Mouse (Mus musculus) hindbrain, embryonic 15.5 days (tissue): ENCODE data around the gene Prpf8. TPM values are rescaled to one million over a fixed set of nuclear protein-coding genes. Genes with fewer than 3 reads are reported as not detected.
"Not testable (repeated sequence)": the region's sequence is repeated elsewhere in the genome, so short reads cannot be mapped to it uniquely, and the experiment has no call there.

ENCODE experiments used
- ATAC-seq: fragments of 200-750 bp; cut with Nextera tagmentation; 2 replicates; pipeline ENCODE4 v1.8.0; 2017; ENCODE audit warnings: low read depth, moderate number of reproducible peaks, moderate TSS enrichment; ENCODE audit not compliant: low FRiP score
- H3K27ac ChIP-seq: fragments of 300-500 bp; sonication (generic); replicated peaks from 2 replicates; pipeline ENCODE4 v1.5.1; 2015; ENCODE audit warnings: mild to moderate bottlenecking, inconsistent platforms
- H3K27me3 ChIP-seq: fragments of 300-500 bp; sonication (generic); 2 replicates; pipeline ENCODE4 v1.6.1; 2015; ENCODE audit warnings: control low read depth, inconsistent platforms
- H3K36me3 ChIP-seq: fragments of 300-500 bp; sonication (generic); 2 replicates; pipeline ENCODE4 v1.6.1; 2015; ENCODE audit warnings: control low read depth, inconsistent platforms
- H3K4me1 ChIP-seq: fragments of 300-500 bp; sonication (generic); replicated peaks from 2 replicates; pipeline ENCODE4 v1.6.1; 2015; ENCODE audit warnings: control low read depth, inconsistent platforms
- H3K4me2 ChIP-seq: fragments of 300-500 bp; sonication (generic); 2 replicates; pipeline ENCODE4 v1.6.1; 2015; ENCODE audit warnings: moderate library complexity, mild to moderate bottlenecking, inconsistent platforms
- H3K4me3 ChIP-seq: fragments of 300-500 bp; sonication (generic); 2 replicates; pipeline ENCODE4 v1.5.1; 2015; ENCODE audit warnings: mild to moderate bottlenecking, inconsistent platforms
- H3K9ac ChIP-seq: fragments of 300-500 bp; sonication (generic); 2 replicates; pipeline ENCODE4 v1.6.1; 2015; ENCODE audit warnings: inconsistent platforms
- H3K9me3 ChIP-seq: fragments of 300-500 bp; sonication (generic); 2 replicates; pipeline ENCODE4 v1.6.1; 2016; ENCODE audit warnings: control low read depth, inconsistent platforms
- WGBS: fragments of 180-500 bp; shearing (Covaris S2); methylation state at CpG from one replicate; pipeline ENCODE4 v1.1.7; 2015; 5-methylcytosine and 5-hydroxymethylcytosine counted together
- microRNA counts: library from miRNA; unstranded; fragments of <30 nt; microRNA quantifications from one replicate; lab custom pipeline; 2016
- microRNA-seq: library from miRNA; unstranded; fragments of <30 nt; microRNA quantifications from one replicate; pipeline ENCODE4, GENCODE M21; 2016
- polyA plus RNA-seq: library from polyadenylated mRNA; unstranded; fragments of >200 nt; fragmentation: Nextera tagmentation; extraction: Ambion mirVana; gene quantifications from 2 replicates; pipeline ENCODE4 v1.2.1, GENCODE M21; 2015

Prpf8 gene
- polyA plus RNA-seq, 1 experiment from 2014 or later: 51.2 TPM

- H3K9ac ChIP-seq: peak overlapping the region; percentile 12; the same call in 1 of the 2 replicates
- WGBS: 65% methylated on average over 7 of the region's 7 CpGs
- H3K4me2 ChIP-seq: no peak overlapping the region
- ATAC-seq: no peak
- H3K36me3 ChIP-seq: peaks cover 6% of the 10 kb centered on the region; the same call in 1 of the 2 replicates
- peaks cover 35% of the 10 kb centered on the region for H3K4me1 ChIP-seq
- H3K9me3 ChIP-seq: no peaks in the 10 kb centered on the region
- H3K27ac ChIP-seq: no peak overlapping the region
- H3K27me3 ChIP-seq: no peaks in the 10 kb centered on the region
- H3K4me3 ChIP-seq: no peak overlapping the region
Measured at GRCm38 (mm10) chr11:75552906-75553482, 66.4 kb downstream of the Prpf8 start.

- 93% methylated on average over 6 of the region's 6 CpGs for WGBS
- not testable (repeated sequence) for H3K4me3 ChIP-seq, H3K27me3 ChIP-seq, ATAC-seq, H3K4me2 ChIP-seq, H3K9ac ChIP-seq, H3K27ac ChIP-seq, H3K9me3 ChIP-seq, H3K36me3 ChIP-seq
- peaks cover 19% of the 10 kb centered on the region for H3K4me1 ChIP-seq
Measured at GRCm38 (mm10) chr11:75556006-75556405, 69.4 kb downstream of the Prpf8 start.

GRCm38 (mm10) chr11:75557142-75557541, 70.5 kb downstream of the Prpf8 start:
- Histone ChIP-seq H3K9ac (no peak overlapping the region), H3K27ac (no peak overlapping the region), H3K4me2 (no peak overlapping the region), H3K4me3 (no peak overlapping the region), H3K9me3 (no peaks in the 10 kb centered on the region), H3K36me3 (peaks cover 8% of the 10 kb centered on the region), H3K27me3 (no peaks in the 10 kb centered on the region), H3K4me1 (peaks cover 8% of the 10 kb centered on the region)
- ATAC-seq: no peak
- 68% methylated on average over 6 of the region's 6 CpGs for WGBS

- WGBS: 96% methylated on average over 1 of the region's 1 CpGs
- Histone ChIP-seq H3K4me3 (no peak overlapping the region), H3K4me2 (no peak overlapping the region), H3K27ac (no peak overlapping the region), H3K9ac (no peak overlapping the region), H3K9me3 (no peaks in the 10 kb centered on the region), H3K36me3 (peaks cover 12% of the 10 kb centered on the region), H3K27me3 (no peaks in the 10 kb centered on the region), H3K4me1 (no peaks in the 10 kb centered on the region)
- no peak for ATAC-seq
Measured at GRCm38 (mm10) chr11:75558101-75558500, 71.5 kb downstream of the Prpf8 start.

MicroRNA genes within 50 kb of the gene (microRNA counts, 519-probe panel; counts per million panel counts)
- microRNA mmu-miR-22 (lab: Ali Mortazavi, UCI): 4,373 counts per million, percentile 90 among the panel's probes with 10 or more counts

Small RNAs within 50 kb of the gene (microRNA-seq; reads per million reads assigned to microRNA genes)
- 4,501 reads per million, percentile 90 among the genes with 10 or more reads in this experiment for gene Mir22
- gene Mir3971: not detected

Other genes with a start within 250 kb of the Prpf8 start
- gene Rpa1, start 138.5 kb upstream of the Prpf8 start, polyA plus RNA-seq: 54.4 and 61.4 TPM in 2 replicates
- 15.6 and 16.8 TPM in 2 replicates for gene Smyd4, start 138.4 kb upstream of the Prpf8 start, polyA plus RNA-seq
- gene Serpinf1, start 64.1 kb upstream of the Prpf8 start, polyA plus RNA-seq: 42.6 and 44.6 TPM in 2 replicates
- gene Serpinf2, start 47.2 kb upstream of the Prpf8 start, polyA plus RNA-seq: 0.26 TPM in 1 of 2 replicates, not detected in the other
- 7.6 and 7.9 TPM in 2 replicates for gene Wdr81, start 32.1 kb upstream of the Prpf8 start, polyA plus RNA-seq
- gene Tlcd2, start 25.1 kb upstream of the Prpf8 start, polyA plus RNA-seq: 2.8 and 3.1 TPM in 2 replicates
- gene Rilp, start 23.3 kb downstream of the Prpf8 start, polyA plus RNA-seq: 2.7 and 3.1 TPM in 2 replicates
- gene Scarf1, start 26.7 kb downstream of the Prpf8 start, polyA plus RNA-seq: 4.0 and 4.5 TPM in 2 replicates
- 15.2 and 17.6 TPM in 2 replicates for gene Slc43a2, start 44.9 kb downstream of the Prpf8 start, polyA plus RNA-seq
- gene Pitpna, start 101.3 kb downstream of the Prpf8 start, polyA plus RNA-seq: 120 and 124 TPM in 2 replicates
- gene Inpp5k, start 144.2 kb downstream of the Prpf8 start, polyA plus RNA-seq: 38.8 and 39.1 TPM in 2 replicates
- gene Myo1c, start 163.7 kb downstream of the Prpf8 start, polyA plus RNA-seq: 11.6 and 12.6 TPM in 2 replicates
- gene Crk, start 192.4 kb downstream of the Prpf8 start, polyA plus RNA-seq: 109 TPM in 2 replicates
- gene Ywhae, start 246.1 kb downstream of the Prpf8 start, polyA plus RNA-seq: 1,343 and 1,395 TPM in 2 replicates